Mouse (Mus musculus) right cerebral cortex, postnatal 10 days (tissue): Measurements from ENCODE around the gene Gm21994.
"Not testable (repeated sequence)": the region's sequence is repeated elsewhere in the genome, so short reads cannot be mapped to it uniquely, and the experiment has no call there.

Experiments
- DNase-seq, 2 experiments: peaks; one replicate each; pipeline ENCODE4 v3.0.0; 2021; ENCODE audit warnings: low spot score in 2 of 2

Gm21994 gene

GRCm38 (mm10) chr2:150255491-150255890 is at the start of gene Gm21994:
Gm21994 (minus strand) TSS chr2:150255591.
- not testable (repeated sequence) for DNase-seq

DNA sequence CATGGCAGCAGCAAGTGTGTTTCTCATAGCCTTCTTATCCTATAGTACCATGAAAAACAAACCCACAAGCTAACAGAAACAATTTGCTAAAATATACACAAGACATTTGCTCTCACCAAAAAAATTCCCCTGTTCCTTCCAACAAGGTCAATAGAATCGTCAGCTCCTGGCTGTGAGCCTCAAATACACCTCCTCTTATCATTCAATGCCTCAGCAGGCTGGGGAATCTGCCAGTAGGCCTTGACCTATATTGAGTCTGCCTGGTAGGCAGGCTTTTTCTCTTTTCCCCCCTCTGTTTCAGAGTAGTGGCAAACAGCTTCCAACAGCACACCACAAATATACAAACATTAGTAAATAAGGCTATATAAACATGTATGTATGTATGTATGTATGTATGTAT is 43.7 kb upstream of the Gm21994 start:
- no peak for DNase-seq

DNA sequence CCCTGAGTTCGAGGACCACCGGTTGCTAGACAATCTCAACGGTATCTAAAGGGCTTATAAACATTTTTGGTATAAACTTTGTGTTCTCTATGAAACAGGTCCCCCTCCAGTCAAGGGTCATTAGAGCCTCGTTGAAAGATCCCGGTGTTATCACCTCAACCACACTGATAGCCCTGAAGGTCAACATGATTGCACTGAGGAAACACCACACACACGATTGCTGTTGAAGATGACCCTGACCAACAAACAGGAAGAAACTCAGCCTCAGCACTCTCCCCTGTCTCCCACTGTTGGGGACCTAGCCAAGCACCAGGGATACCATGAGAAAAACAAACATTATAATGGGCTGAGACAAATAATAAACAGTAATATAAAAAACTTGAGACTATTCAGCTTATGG is 38.3 kb upstream of the Gm21994 start:
- no peak for DNase-seq

DNA sequence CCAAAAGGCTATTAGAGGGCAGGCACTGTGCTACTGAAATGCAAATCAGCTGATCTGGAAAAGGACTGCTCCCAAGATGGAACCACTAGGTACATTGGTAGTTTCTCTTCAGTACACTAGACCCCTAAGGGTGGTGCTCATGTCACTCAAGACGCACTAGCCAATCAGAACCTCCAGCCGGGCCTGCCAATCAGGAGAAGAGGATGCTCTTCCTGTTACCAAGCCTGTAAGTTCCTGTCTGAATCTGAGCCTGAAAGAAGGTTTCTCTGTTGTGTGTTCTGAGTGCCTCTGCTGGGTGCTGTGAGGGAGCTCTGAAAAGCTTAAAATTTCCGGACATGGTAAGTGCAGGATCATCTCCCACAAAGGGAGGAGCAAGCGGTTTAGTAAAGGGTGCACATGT is 1.9 kb upstream of the Gm21994 start, which contains the start of gene Gm14124:
Gene Gm14124, plus strand, starts transcription at position 227 of the 400 bp plus-strand sequence.
- not testable (repeated sequence) for DNase-seq

- not testable (repeated sequence) for DNase-seq
Measured at GRCm38 (mm10) chr2:150256861-150257260, 1.5 kb upstream of the Gm21994 start.

DNA sequence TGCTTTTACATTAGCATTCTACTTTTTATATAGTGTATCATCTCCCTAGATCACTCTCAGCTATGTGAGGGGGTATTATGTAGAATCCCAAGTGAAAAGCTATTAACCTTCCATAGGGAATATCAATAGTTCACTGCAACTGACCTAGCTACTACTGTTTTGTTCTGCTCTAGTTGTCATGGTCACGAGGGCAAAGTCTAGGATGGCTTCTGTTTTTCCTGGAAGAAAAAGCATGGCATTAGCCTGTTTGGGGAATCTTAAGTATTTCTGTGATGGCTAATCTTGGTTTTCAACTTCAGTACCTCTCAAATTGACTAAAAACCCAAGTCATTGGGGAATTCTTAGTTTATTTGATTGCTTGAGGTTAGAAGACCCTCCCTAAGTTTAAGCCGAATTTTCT is 12.2 kb downstream of the Gm21994 start:
- no peak for DNase-seq

DNA sequence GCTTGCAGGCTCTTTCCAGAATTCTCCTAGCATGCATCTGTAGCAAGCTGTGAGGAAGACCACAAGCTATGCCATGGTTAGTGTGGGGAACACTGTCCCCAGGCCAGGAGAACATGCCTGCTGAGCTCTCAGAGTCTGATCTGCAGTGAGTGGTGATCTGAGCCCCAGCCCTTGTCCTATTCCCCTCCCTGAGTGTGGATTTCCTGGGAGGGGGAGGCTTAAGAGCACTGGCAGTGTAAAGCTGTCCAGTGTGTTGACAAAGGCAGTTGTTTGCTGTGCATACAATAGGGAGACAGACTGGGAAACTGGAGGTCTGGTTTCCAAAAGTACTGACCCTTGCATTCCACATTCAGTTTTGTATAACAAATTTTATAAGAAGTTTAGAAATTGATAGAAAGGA is 32.1 kb downstream of the Gm21994 start:
- not testable (repeated sequence) for DNase-seq

DNA sequence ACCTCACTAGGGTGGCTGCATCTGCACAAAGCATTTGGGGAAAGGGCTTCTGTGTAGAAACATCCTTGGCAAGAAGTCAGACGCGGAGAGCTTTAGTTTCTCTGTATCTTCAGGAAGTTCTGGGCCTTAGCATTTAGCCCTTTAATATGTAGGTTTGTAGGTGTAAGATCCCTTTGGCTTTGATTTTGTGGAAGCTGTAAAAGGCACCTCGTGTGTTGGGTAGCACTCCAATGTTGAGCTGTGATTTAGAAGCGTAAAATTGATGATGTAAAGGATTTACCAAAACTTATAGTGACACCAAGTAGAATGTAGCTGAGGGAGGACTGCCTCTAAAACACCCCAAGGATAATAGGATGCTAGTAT is 37.0 kb downstream of the Gm21994 start:
- DNase-seq, result not testable (repeated sequence)

DNA sequence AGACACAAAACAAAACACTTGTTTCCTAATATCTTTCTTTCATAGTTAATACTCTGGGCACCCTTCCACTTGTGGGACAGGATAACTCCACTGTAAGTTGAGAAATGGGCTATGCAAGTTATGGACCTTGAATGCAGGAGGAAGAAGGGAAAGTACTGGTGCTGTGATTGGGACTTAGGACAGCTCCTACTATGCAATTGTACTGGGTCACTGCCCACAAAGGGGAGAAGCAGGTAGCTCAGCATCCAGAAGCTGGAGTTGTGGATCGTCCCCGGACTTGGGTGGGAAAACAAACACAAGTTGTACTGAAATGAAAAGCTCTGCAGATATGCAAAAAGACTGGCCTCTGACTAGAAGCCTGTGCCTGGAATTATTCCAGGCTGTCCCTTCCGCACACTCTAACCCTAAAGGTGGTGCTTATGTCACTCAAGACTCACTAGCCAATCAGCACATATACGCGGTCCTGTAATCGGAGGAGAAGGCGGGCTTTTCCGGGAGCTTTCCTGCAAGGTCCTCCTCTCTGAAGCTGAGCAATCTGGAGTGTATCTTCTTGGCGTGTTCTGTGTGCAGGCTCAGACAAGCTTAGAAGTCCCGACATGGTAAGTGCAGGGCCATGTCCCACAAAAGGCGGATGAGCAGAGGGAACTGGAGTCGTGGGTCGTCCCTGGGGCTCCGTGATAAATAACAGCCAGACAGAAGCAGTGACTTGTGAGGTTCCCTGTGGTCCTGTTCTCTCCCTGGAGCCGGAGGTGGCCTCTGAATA is 37.6 kb downstream of the Gm21994 start, which contains the start of gene Zfp937:
Gene Zfp937, plus strand, starts transcription at position 474 of the 763 bp plus-strand sequence.
- DNase-seq, result peak; percentile 88 to 94
